Mouse (Mus musculus): Measurements from ENCODE around the gene Neurod2. TPM values are rescaled to one million over a fixed set of nuclear protein-coding genes. Genes with fewer than 3 reads are reported as not detected.

Gene Neurod2
- polyA plus RNA-seq, 1 experiment from 2014 or later: 0.13 TPM

DNA sequence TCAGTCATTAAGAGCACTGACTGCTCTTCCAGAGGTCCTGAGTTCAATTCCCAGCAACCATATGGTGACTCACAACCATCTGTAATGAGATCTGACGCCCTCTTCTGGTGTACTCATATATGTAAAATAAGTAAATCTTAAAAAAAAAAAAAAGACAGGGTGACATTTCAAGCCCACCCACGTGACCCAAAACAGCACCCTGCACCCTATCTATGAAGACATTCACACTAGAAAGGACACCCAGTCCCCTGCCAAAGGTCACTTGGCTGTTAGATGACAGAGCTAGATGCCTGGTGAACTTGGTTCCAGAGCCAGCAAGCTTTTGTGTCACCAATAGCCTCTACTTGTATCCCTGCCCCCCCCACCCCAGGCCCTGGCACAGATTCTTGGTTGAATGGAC, 36.4 kb downstream of the Neurod2 start:
- Histone ChIP-seq H3K4me1 (ENCODE audit: control insufficient read depth, insufficient read depth, low read length) (no peaks in the 10 kb centered on the region; the same call in 1 of the 2 replicates), H3K4me3 (ENCODE audit: low read depth, low read length) (no peak overlapping the region), H3K9me3 (replicated peaks; ENCODE audit: control insufficient read depth, low read length) (no peaks in the 10 kb centered on the region), H3K4me2 (ENCODE audit: low read depth, low read length) (no peak overlapping the region), H3K27ac (replicated peaks; ENCODE audit: low read depth, low read length) (no peak overlapping the region), H3K36me3 (replicated peaks; ENCODE audit: control insufficient read depth, insufficient read depth, low read depth, low read length) (no peaks in the 10 kb centered on the region), H3K27me3 (ENCODE audit: control insufficient read depth, insufficient read depth, low read length) (peaks cover 15% of the 10 kb centered on the region), H3K9ac (replicated peaks; ENCODE audit: low read length) (no peak overlapping the region)
- DNase-seq (ENCODE audit: low spot score) (no peak), ATAC-seq (replicated peaks; ENCODE audit: insufficient number of reproducible peaks, low FRiP score, low TSS enrichment, low read depth) (no peak)
- 41% methylated on average over 2 of the region's 2 CpGs for WGBS

DNA sequence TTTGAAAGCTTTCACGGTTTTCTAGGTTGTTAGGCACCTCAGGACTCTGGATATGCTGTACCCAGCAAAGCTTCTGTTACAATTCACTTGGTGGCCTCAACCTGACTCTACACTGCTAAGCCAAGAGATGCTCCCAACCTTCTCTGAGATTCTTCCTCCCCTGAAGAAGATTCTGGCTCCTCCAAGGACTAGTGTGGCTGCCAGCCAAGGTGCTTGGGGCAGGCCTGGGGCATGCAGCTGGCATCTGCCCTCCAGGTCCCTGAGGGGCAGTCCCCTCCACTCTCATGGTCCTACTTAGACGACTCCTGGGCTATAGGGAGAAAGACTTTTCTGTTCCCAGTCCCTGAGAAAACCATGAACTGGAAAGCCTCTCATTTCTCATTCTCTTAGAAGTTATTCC, 38.5 kb downstream of the Neurod2 start:
- H3K27me3 ChIP-seq (ENCODE audit: control insufficient read depth, insufficient read depth, low read length): no peaks in the 10 kb centered on the region; the same call in 1 of the 2 replicates
- no peaks in the 10 kb centered on the region for H3K36me3 ChIP-seq (replicated peaks; ENCODE audit: control insufficient read depth, insufficient read depth, low read depth, low read length)
- H3K4me1 ChIP-seq (ENCODE audit: control insufficient read depth, insufficient read depth, low read length): no peaks in the 10 kb centered on the region
- ATAC-seq (replicated peaks; ENCODE audit: insufficient number of reproducible peaks, low FRiP score, low TSS enrichment, low read depth): no peak
- H3K9ac ChIP-seq (replicated peaks; ENCODE audit: low read length): no peak overlapping the region
- no peak for DNase-seq (ENCODE audit: low spot score)
- WGBS: 59% methylated on average over 2 of the region's 2 CpGs
- no peak overlapping the region for H3K4me2 ChIP-seq (ENCODE audit: low read depth, low read length)
- H3K27ac ChIP-seq (replicated peaks; ENCODE audit: low read depth, low read length): no peak overlapping the region
- no peak overlapping the region for H3K4me3 ChIP-seq (ENCODE audit: low read depth, low read length)
- H3K9me3 ChIP-seq (replicated peaks; ENCODE audit: control insufficient read depth, low read length): no peaks in the 10 kb centered on the region

DNA sequence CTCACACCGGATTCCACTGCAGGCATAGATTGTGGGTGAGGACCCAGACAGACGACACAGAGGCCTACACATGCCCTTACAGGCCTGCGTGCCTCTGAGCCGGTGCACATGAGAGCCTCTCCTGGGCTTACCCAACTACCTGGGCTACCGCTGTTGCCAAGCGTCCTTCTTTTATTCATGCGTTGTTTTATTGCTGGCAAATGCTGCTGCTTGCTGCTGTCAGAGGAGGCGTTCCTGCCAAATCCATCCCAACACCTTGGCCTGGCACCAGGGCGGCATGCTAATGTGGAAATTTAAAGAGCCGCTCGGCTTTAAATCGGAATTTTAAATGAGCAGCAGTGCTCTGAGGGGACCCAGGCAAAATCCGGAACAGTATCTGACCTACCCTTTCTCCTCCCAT, 39.6 kb downstream of the Neurod2 start:
- Histone ChIP-seq H3K27me3 (ENCODE audit: control insufficient read depth, insufficient read depth, low read length) (no peaks in the 10 kb centered on the region; the same call in 1 of the 2 replicates), H3K27ac (replicated peaks; ENCODE audit: low read depth, low read length) (no peak overlapping the region), H3K36me3 (replicated peaks; ENCODE audit: control insufficient read depth, insufficient read depth, low read depth, low read length) (no peaks in the 10 kb centered on the region), H3K4me3 (ENCODE audit: low read depth, low read length) (no peak overlapping the region), H3K9ac (replicated peaks; ENCODE audit: low read length) (no peak overlapping the region), H3K4me2 (ENCODE audit: low read depth, low read length) (no peak overlapping the region), H3K9me3 (replicated peaks; ENCODE audit: control insufficient read depth, low read length) (no peaks in the 10 kb centered on the region), H3K4me1 (ENCODE audit: control insufficient read depth, insufficient read depth, low read length) (no peaks in the 10 kb centered on the region)
- DNase-seq (ENCODE audit: low spot score): no peak
- WGBS: 60% methylated on average over 13 of the region's 13 CpGs
- no peak for ATAC-seq (replicated peaks; ENCODE audit: insufficient number of reproducible peaks, low FRiP score, low TSS enrichment, low read depth)

DNA sequence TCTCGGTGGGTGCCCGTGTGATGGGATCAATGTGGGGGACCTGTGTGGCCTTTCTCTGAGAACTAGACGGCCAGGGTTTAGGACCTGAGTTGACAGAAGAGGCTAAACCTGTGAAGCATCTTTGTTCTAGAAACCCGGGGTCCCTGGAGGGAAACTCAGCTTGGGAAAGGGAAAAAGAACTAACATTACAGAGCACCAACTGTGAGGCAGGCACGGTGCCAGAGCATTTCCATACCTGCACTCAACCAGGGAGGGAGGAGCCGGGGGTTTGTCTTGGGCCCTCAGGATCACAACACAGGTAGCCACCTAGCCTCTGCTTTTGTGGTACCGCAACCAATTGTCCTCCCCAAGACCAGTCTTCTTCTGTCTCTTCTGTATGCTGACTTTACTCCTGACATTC, 41.5 kb downstream of the Neurod2 start:
- Histone ChIP-seq H3K9me3 (replicated peaks; ENCODE audit: control insufficient read depth, low read length) (no peaks in the 10 kb centered on the region), H3K4me3 (ENCODE audit: low read depth, low read length) (no peak overlapping the region), H3K36me3 (replicated peaks; ENCODE audit: control insufficient read depth, insufficient read depth, low read depth, low read length) (no peaks in the 10 kb centered on the region), H3K4me1 (ENCODE audit: control insufficient read depth, insufficient read depth, low read length) (no peaks in the 10 kb centered on the region), H3K27me3 (ENCODE audit: control insufficient read depth, insufficient read depth, low read length) (no peaks in the 10 kb centered on the region), H3K4me2 (ENCODE audit: low read depth, low read length) (no peak overlapping the region), H3K9ac (replicated peaks; ENCODE audit: low read length) (no peak overlapping the region), H3K27ac (replicated peaks; ENCODE audit: low read depth, low read length) (no peak overlapping the region)
- ATAC-seq (replicated peaks; ENCODE audit: insufficient number of reproducible peaks, low FRiP score, low TSS enrichment, low read depth) (no peak), DNase-seq (ENCODE audit: low spot score) (no peak)
- WGBS: 41% methylated on average over 7 of the region's 7 CpGs

DNA sequence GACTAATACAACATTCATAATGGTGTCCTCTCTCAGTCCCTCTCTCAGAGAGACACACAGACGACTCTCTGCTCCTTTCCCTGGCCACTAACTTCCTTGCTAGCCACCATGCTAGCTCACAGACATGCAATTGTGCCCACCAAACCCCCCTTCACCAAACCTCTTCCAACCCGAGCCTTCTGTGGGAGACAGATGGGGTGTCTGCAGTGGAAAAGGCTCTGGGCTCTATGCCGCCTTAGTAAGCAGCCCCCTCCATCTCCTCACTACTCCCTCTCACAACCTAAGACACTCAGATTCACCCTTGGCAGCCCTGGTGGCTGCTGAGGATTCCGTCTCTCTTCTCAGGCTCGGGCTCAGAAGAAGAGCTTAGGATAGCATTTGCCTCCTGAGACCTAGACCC, 41.9 kb downstream of the Neurod2 start:
- no peak for DNase-seq (ENCODE audit: low spot score)
- H3K27ac ChIP-seq (replicated peaks; ENCODE audit: low read depth, low read length): no peak overlapping the region
- no peak overlapping the region for H3K4me3 ChIP-seq (ENCODE audit: low read depth, low read length)
- H3K4me1 ChIP-seq (ENCODE audit: control insufficient read depth, insufficient read depth, low read length): no peaks in the 10 kb centered on the region
- no peak overlapping the region for H3K4me2 ChIP-seq (ENCODE audit: low read depth, low read length)
- WGBS: 45% methylated on average over 5 of the region's 5 CpGs
- H3K27me3 ChIP-seq (ENCODE audit: control insufficient read depth, insufficient read depth, low read length): no peaks in the 10 kb centered on the region
- ATAC-seq (replicated peaks; ENCODE audit: insufficient number of reproducible peaks, low FRiP score, low TSS enrichment, low read depth): no peak
- H3K9me3 ChIP-seq (replicated peaks; ENCODE audit: control insufficient read depth, low read length): no peaks in the 10 kb centered on the region
- no peaks in the 10 kb centered on the region for H3K36me3 ChIP-seq (replicated peaks; ENCODE audit: control insufficient read depth, insufficient read depth, low read depth, low read length)
- H3K9ac ChIP-seq (replicated peaks; ENCODE audit: low read length): no peak overlapping the region

DNA sequence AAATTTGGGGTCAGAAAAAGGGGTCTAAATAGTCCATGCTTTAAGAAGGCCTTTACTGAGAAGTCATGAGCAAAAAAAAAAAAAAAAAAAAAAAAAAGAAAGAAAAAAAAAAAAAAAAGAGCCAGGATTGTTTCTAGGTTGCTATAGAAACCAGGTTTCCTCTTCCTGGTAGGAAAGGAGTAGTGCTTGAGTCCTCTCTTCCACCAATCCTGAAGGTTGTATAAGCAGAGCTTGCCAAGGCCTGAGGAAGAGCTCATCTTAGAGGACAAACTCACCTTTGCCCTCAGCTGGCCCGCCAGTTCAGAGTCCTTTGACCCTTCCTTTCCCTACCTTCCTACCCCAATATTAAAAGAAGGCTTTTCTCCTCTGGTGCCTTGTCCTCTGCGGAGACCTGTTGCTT, 44.1 kb downstream of the Neurod2 start:
- WGBS: 42% methylated on average over 2 of the region's 2 CpGs
- Histone ChIP-seq H3K4me1 (ENCODE audit: control insufficient read depth, insufficient read depth, low read length) (no peaks in the 10 kb centered on the region), H3K27me3 (ENCODE audit: control insufficient read depth, insufficient read depth, low read length) (no peaks in the 10 kb centered on the region), H3K4me3 (ENCODE audit: low read depth, low read length) (no peak overlapping the region), H3K36me3 (replicated peaks; ENCODE audit: control insufficient read depth, insufficient read depth, low read depth, low read length) (no peaks in the 10 kb centered on the region), H3K9me3 (replicated peaks; ENCODE audit: control insufficient read depth, low read length) (no peaks in the 10 kb centered on the region), H3K9ac (replicated peaks; ENCODE audit: low read length) (no peak overlapping the region), H3K27ac (replicated peaks; ENCODE audit: low read depth, low read length) (no peak overlapping the region), H3K4me2 (ENCODE audit: low read depth, low read length) (no peak overlapping the region)
- no peak for ATAC-seq (replicated peaks; ENCODE audit: insufficient number of reproducible peaks, low FRiP score, low TSS enrichment, low read depth)
- no peak for DNase-seq (ENCODE audit: low spot score)

DNA sequence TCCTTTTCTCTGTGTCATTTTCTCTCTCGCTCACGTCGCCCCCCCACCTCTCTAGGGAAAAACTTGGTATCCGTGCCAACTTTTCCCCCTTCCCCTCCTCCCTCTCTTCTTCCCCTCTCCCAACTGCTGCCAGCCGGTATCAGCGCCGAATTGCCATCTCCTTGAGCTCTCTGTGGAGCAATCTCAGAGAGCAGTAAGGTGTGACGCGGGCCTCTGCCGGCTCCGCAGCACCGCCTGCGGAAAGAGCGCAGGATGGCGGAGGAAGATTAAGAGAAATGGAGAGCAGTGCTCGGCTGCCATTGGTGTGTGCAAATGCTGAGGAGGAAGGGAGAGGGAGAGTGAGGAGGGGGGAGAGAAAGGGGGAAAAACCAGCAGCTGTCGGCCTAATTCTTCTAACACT, 45.2 kb downstream of the Neurod2 start:
- DNase-seq (ENCODE audit: low spot score) (peak; percentile 33), ATAC-seq (replicated peaks; ENCODE audit: insufficient number of reproducible peaks, low FRiP score, low TSS enrichment, low read depth) (no peak)
- Histone ChIP-seq H3K4me3 (ENCODE audit: low read depth, low read length) (no peak overlapping the region), H3K9ac (replicated peaks; ENCODE audit: low read length) (no peak overlapping the region), H3K27ac (replicated peaks; ENCODE audit: low read depth, low read length) (no peak overlapping the region), H3K9me3 (replicated peaks; ENCODE audit: control insufficient read depth, low read length) (no peaks in the 10 kb centered on the region), H3K27me3 (ENCODE audit: control insufficient read depth, insufficient read depth, low read length) (no peaks in the 10 kb centered on the region), H3K4me2 (ENCODE audit: low read depth, low read length) (peak overlapping the region; percentile 26; the same call in 1 of the 2 replicates), H3K4me1 (ENCODE audit: control insufficient read depth, insufficient read depth, low read length) (no peaks in the 10 kb centered on the region), H3K36me3 (replicated peaks; ENCODE audit: control insufficient read depth, insufficient read depth, low read depth, low read length) (no peaks in the 10 kb centered on the region)
- 2% methylated on average over 16 of the region's 17 CpGs for WGBS

DNA sequence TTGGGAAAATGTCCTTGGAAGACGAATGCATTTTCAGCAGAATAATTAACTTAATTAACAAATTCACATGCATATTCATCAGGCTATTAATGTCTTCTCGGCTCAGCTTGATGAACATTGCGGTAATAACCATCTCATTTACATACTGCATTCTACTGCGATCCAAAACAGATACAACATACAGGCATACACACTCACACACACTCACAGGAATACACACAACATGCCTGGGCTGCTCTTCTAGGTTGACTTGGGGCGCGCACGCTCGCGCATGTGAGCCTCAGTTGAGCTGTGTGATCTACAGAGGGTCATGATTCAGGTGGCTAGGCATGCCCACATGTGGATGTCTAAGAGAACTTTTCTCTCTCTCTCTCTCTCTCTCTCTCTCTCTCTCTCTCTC, 45.7 kb downstream of the Neurod2 start:
- no peak overlapping the region for H3K4me2 ChIP-seq (ENCODE audit: low read depth, low read length)

More for the DNA sequence above, 45.7 kb downstream of the Neurod2 start:
- Histone ChIP-seq H3K27me3 (ENCODE audit: control insufficient read depth, insufficient read depth, low read length) (no peaks in the 10 kb centered on the region), H3K4me3 (ENCODE audit: low read depth, low read length) (no peak overlapping the region), H3K27ac (replicated peaks; ENCODE audit: low read depth, low read length) (no peak overlapping the region), H3K9me3 (replicated peaks; ENCODE audit: control insufficient read depth, low read length) (no peaks in the 10 kb centered on the region), H3K9ac (replicated peaks; ENCODE audit: low read length) (no peak overlapping the region), H3K4me1 (ENCODE audit: control insufficient read depth, insufficient read depth, low read length) (no peaks in the 10 kb centered on the region), H3K36me3 (replicated peaks; ENCODE audit: control insufficient read depth, insufficient read depth, low read depth, low read length) (no peaks in the 10 kb centered on the region)
- WGBS: 34% methylated on average over 9 of the region's 9 CpGs
- no peak for ATAC-seq (replicated peaks; ENCODE audit: insufficient number of reproducible peaks, low FRiP score, low TSS enrichment, low read depth)
- no peak for DNase-seq (ENCODE audit: low spot score)
